In the genomic region with DNA sequence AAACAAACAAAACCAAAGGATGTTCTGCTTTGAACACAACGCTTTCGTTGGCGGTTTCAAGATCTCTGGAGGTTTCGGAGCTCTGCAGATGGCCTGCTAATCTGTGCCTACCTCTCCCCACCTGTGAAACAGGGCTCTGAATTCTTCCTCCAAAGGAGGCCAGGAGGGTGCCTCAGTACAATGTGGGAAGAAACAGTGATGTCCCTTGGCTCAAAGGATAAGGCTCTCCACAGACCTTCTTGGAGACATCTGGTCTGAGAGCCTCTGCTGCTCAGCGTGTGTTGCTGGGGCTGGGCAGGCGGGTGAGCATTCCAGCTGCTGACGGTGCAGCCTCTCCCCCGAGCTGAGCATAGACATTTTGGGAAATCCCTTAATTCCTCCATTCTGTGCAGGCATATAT, we compare ENCODE assay signal across 24 mouse cellular contexts. TPM values are rescaled to one million over a fixed set of nuclear protein-coding genes. Genes with fewer than 3 reads are reported as not detected.
A peak's percentile ranks its signal among the peaks of the same experiment; 100 is the strongest.
DNase-seq lines count a peak whose midpoint lies in the region; ATAC-seq and TF ChIP-seq lines count a peak whose summit lies in the region.
"Had no signal": no experiment of that assay in that cellular context is flagged by ENCODE, and none has a peak within 500 bp of the region (broad histone marks: within the 10 kb centered on the region; RNA-seq: fewer than 3 reads in every experiment).

A gene (plus strand): TSS at position 301 of the 400 bp plus-strand sequence.

- no peaks in the 10 kb centered on the region for H3K36me3 ChIP-seq in embryonic facial prominence, embryonic 11.5 days (replicated peaks; ENCODE audit: control insufficient read depth, insufficient read depth, low read depth, low read length)
- H3K36me3 ChIP-seq in embryonic facial prominence, embryonic 10.5 days (replicated peaks), result no peaks in the 10 kb centered on the region
- H3K36me3 ChIP-seq in hindbrain, embryonic 10.5 days, result no peaks in the 10 kb centered on the region
- H3K36me3 ChIP-seq in hindbrain, embryonic 14.5 days (replicated peaks; ENCODE audit: control insufficient read depth, insufficient read depth), result no peaks in the 10 kb centered on the region
- no peaks in the 10 kb centered on the region for H3K36me3 ChIP-seq in ES-Bruce4 (ENCODE audit: control insufficient read depth, insufficient read depth, low read length, poor library complexity, severe bottlenecking)
- no peaks in the 10 kb centered on the region for H3K36me3 ChIP-seq in embryonic facial prominence, embryonic 15.5 days
- H3K36me3 ChIP-seq: forebrain, embryonic 15.5 days had no signal

- no peak within 1 kb of the TSS for H3K9ac ChIP-seq in embryonic facial prominence, embryonic 11.5 days (replicated peaks; ENCODE audit: low read length)
- H3K9ac ChIP-seq in hindbrain, embryonic 14.5 days, result no peak within 1 kb of the TSS
- H3K9ac ChIP-seq in ES-Bruce4 (ENCODE audit: low read depth, poor library complexity, severe bottlenecking), result no peak within 1 kb of the TSS
- no peak within 1 kb of the TSS for H3K9ac ChIP-seq in embryonic facial prominence, embryonic 15.5 days
- H3K9ac ChIP-seq: forebrain, embryonic 13.5 days; forebrain, embryonic 15.5 days; forebrain, postnatal 0 days had no signal

- TF ChIP-seq EP300 in ES-Bruce4 (IDR thresholded peaks at IDR 0.05; ENCODE audit: insufficient read depth, low read depth, low read length), result no peak

- no peaks in the 10 kb centered on the region for H3K27me3 ChIP-seq in embryonic facial prominence, embryonic 11.5 days (ENCODE audit: control insufficient read depth, insufficient read depth, low read length)
- H3K27me3 ChIP-seq in embryonic facial prominence, embryonic 10.5 days (replicated peaks; ENCODE audit: low read depth, poor library complexity, severe bottlenecking), result 0 out of 2 replicates have a peak, but pooled peaks cover 12% of the 10 kb centered on the region
- no peaks in the 10 kb centered on the region for H3K27me3 ChIP-seq in hindbrain, embryonic 10.5 days (ENCODE audit: insufficient read depth, poor library complexity, severe bottlenecking)
- no peaks in the 10 kb centered on the region for H3K27me3 ChIP-seq in hindbrain, embryonic 14.5 days (ENCODE audit: control insufficient read depth, insufficient read depth, low read length)
- no peaks in the 10 kb centered on the region for H3K27me3 ChIP-seq in ES-Bruce4 (ENCODE audit: control insufficient read depth, insufficient read depth, low read length, poor library complexity, severe bottlenecking)
- no peaks in the 10 kb centered on the region for H3K27me3 ChIP-seq in embryonic facial prominence, embryonic 15.5 days
- H3K27me3 ChIP-seq: forebrain, embryonic 13.5 days had no signal

- ATAC-seq in embryonic facial prominence, embryonic 11.5 days (replicated peaks; ENCODE audit: insufficient number of reproducible peaks, low FRiP score, low TSS enrichment, low read depth), result no peak
- ATAC-seq in hindbrain, embryonic 14.5 days (ENCODE audit: low FRiP score), result no peak
- ATAC-seq in embryonic facial prominence, embryonic 15.5 days (ENCODE audit: insufficient number of reproducible peaks, low FRiP score, low TSS enrichment, low read depth), result no peak
- ATAC-seq: CD4-positive, CD25-positive, alpha-beta regulatory T cell, adult 4 months; forebrain, embryonic 13.5 days; forebrain, embryonic 15.5 days; forebrain, postnatal 0 days had no signal

- no peak within 1 kb of the TSS for H3K4me2 ChIP-seq in embryonic facial prominence, embryonic 11.5 days (ENCODE audit: low read depth, low read length)
- no peak within 1 kb of the TSS for H3K4me2 ChIP-seq in hindbrain, embryonic 14.5 days (replicated peaks)
- no peak within 1 kb of the TSS for H3K4me2 ChIP-seq in embryonic facial prominence, embryonic 15.5 days (replicated peaks)
- H3K4me2 ChIP-seq: forebrain, embryonic 13.5 days; forebrain, embryonic 15.5 days had no signal

- no peak for DNase-seq in embryonic facial prominence, embryonic 11.5 days (ENCODE audit: low spot score)
- DNase-seq in embryonic facial prominence, embryonic 10.5 days (ENCODE audit: low spot score), result no peak
- DNase-seq in hindbrain, embryonic 10.5 days (ENCODE audit: low spot score), result no peak
- DNase-seq in hindbrain, embryonic 14.5 days (ENCODE audit: low spot score), result no peak
- no peak for DNase-seq in right cerebral cortex, postnatal 4 days
- DNase-seq in kidney, adult 18-20 months, result no peak
- DNase-seq: adrenal gland, adult 2 months; adrenal gland, postnatal 10 days; adrenal gland, postnatal 25 days; B cell, adult 2 months; cerebellum, adult 11 months; cerebellum, adult 18-20 months; cerebellum, adult 8-10 months; cerebellum, adult 9-11 months; cerebellum, postnatal 14 days; cerebellum, postnatal 36 days; embryo, embryonic 11 days; forebrain, postnatal 0 days had no signal

- no peaks in the 10 kb centered on the region for H3K4me1 ChIP-seq in embryonic facial prominence, embryonic 11.5 days (ENCODE audit: control insufficient read depth, insufficient read depth, low read length)
- no peaks in the 10 kb centered on the region for H3K4me1 ChIP-seq in embryonic facial prominence, embryonic 10.5 days
- H3K4me1 ChIP-seq in hindbrain, embryonic 10.5 days (replicated peaks), result no peaks in the 10 kb centered on the region; the same call in 1 of the 2 replicates
- H3K4me1 ChIP-seq in hindbrain, embryonic 14.5 days (replicated peaks; ENCODE audit: control insufficient read depth, insufficient read depth, low read length), result no peaks in the 10 kb centered on the region
- H3K4me1 ChIP-seq in ES-Bruce4 (ENCODE audit: control insufficient read depth, insufficient read depth, low read length), result no peaks in the 10 kb centered on the region
- H3K4me1 ChIP-seq in embryonic facial prominence, embryonic 15.5 days, result peaks cover 3% of the 10 kb centered on the region; the same call in 1 of the 2 replicates
- H3K4me1 ChIP-seq: forebrain, embryonic 13.5 days; forebrain, embryonic 15.5 days had no signal

- no peak for TF ChIP-seq CTCF in ES-Bruce4 (IDR thresholded peaks at IDR 0.05; ENCODE audit: low read depth, low read length)

- H3K9me3 ChIP-seq in embryonic facial prominence, embryonic 11.5 days (replicated peaks; ENCODE audit: control insufficient read depth, low read length), result no peaks in the 10 kb centered on the region
- no peaks in the 10 kb centered on the region for H3K9me3 ChIP-seq in embryonic facial prominence, embryonic 10.5 days
- H3K9me3 ChIP-seq in hindbrain, embryonic 10.5 days, result no peaks in the 10 kb centered on the region
- no peaks in the 10 kb centered on the region for H3K9me3 ChIP-seq in hindbrain, embryonic 14.5 days (ENCODE audit: control insufficient read depth, low read length)
- no peaks in the 10 kb centered on the region for H3K9me3 ChIP-seq in ES-Bruce4 (replicated peaks; ENCODE audit: control insufficient read depth, insufficient read depth, low read length, poor library complexity, severe bottlenecking)
- no peaks in the 10 kb centered on the region for H3K9me3 ChIP-seq in embryonic facial prominence, embryonic 15.5 days (replicated peaks)
- H3K9me3 ChIP-seq: forebrain, embryonic 13.5 days; forebrain, embryonic 15.5 days had no signal

- no peak within 1 kb of the TSS for H3K27ac ChIP-seq in embryonic facial prominence, embryonic 11.5 days (replicated peaks; ENCODE audit: low read depth, low read length)
- no peak within 1 kb of the TSS for H3K27ac ChIP-seq in embryonic facial prominence, embryonic 10.5 days (replicated peaks)
- H3K27ac ChIP-seq in hindbrain, embryonic 10.5 days, result 0 out of 2 replicates have a peak within 1 kb of the TSS, but pooled peaks have one; percentile 20
- no peak within 1 kb of the TSS for H3K27ac ChIP-seq in hindbrain, embryonic 14.5 days
- H3K27ac ChIP-seq in ES-Bruce4 (ENCODE audit: insufficient read depth, low read length), result no peak within 1 kb of the TSS
- no peak within 1 kb of the TSS for H3K27ac ChIP-seq in embryonic facial prominence, embryonic 15.5 days (replicated peaks)
- H3K27ac ChIP-seq: forebrain, embryonic 13.5 days; forebrain, embryonic 15.5 days had no signal

- no peak within 1 kb of the TSS for H3K4me3 ChIP-seq in embryonic facial prominence, embryonic 11.5 days (ENCODE audit: low read depth, low read length)
- H3K4me3 ChIP-seq in embryonic facial prominence, embryonic 10.5 days, result no peak within 1 kb of the TSS
- H3K4me3 ChIP-seq in hindbrain, embryonic 10.5 days, result no peak within 1 kb of the TSS
- no peak within 1 kb of the TSS for H3K4me3 ChIP-seq in hindbrain, embryonic 14.5 days (replicated peaks; ENCODE audit: low read length)
- peak within 1 kb of the TSS; percentile 10; the same call in 1 of the 2 replicates for H3K4me3 ChIP-seq in ES-Bruce4 (ENCODE audit: low read depth, low read length)
- no peak within 1 kb of the TSS for H3K4me3 ChIP-seq in embryonic facial prominence, embryonic 15.5 days (replicated peaks)
- H3K4me3 ChIP-seq: forebrain, embryonic 13.5 days; forebrain, embryonic 15.5 days had no signal

- no peak for TF ChIP-seq POLR2A in ES-Bruce4 (IDR thresholded peaks at IDR 0.05; ENCODE audit: insufficient read depth, low read length)

- whole genome bisulfite sequencing in embryonic facial prominence, embryonic 11.5 days, result 75% methylated on average over 8 of the region's 8 CpGs
- WGBS in embryonic facial prominence, embryonic 10.5 days, result 75% methylated on average over 8 of the region's 8 CpGs
- WGBS in hindbrain, embryonic 10.5 days, result 82% methylated on average over 8 of the region's 8 CpGs
- WGBS in hindbrain, embryonic 14.5 days, result 82% methylated on average over 8 of the region's 8 CpGs
- 61% methylated on average over 8 of the region's 8 CpGs for WGBS in embryonic facial prominence, embryonic 15.5 days

RNA-seq across cellular contexts. Expression of the gene that starts here (rescaled TPM):
- 20.9 and 184 TPM in 2 replicates for polyA plus RNA-seq in embryonic facial prominence, embryonic 11.5 days (2014; fragmentation: Nextera tagmentation; extraction: Ambion mirVana)
- polyA plus RNA-seq in embryonic facial prominence, embryonic 10.5 days (2016; fragmentation: Nextera tagmentation; extraction: Ambion mirVana), result 0.77 TPM in 1 of 2 replicates, not detected in the other
- polyA plus RNA-seq in hindbrain, embryonic 10.5 days (2016; fragmentation: Nextera tagmentation; extraction: Ambion mirVana), result not detected in 2 replicates
- 0.20 and 0.30 TPM in 2 replicates for polyA plus RNA-seq in hindbrain, embryonic 14.5 days (2014; fragmentation: Nextera tagmentation; extraction: Ambion mirVana)
- polyA plus RNA-seq in ES-Bruce4 (2011; ENCODE audit: insufficient read depth, insufficient read length, low read depth, missing spikeins), result not detected in 2 replicates
- 9.2 and 14.2 TPM in 2 replicates for polyA plus RNA-seq in embryonic facial prominence, embryonic 15.5 days (2015; fragmentation: Nextera tagmentation; extraction: Ambion mirVana)
- polyA plus RNA-seq: adrenal gland, adult 2 months; CD4-positive, CD25-positive, alpha-beta regulatory T cell, adult 4 months; forebrain, embryonic 11.5 days; forebrain, embryonic 13.5 days; forebrain, embryonic 15.5 days; forebrain, postnatal 0 days had no signal
